Mouse (Mus musculus): Measurements from ENCODE around the gene Ffar4. TPM values are rescaled to one million over a fixed set of nuclear protein-coding genes. Genes with fewer than 3 reads are reported as not detected.

The Ffar4 gene
- 0.22 and 0.36 TPM in 2 replicates for polyA plus RNA-seq (2012)

DNA sequence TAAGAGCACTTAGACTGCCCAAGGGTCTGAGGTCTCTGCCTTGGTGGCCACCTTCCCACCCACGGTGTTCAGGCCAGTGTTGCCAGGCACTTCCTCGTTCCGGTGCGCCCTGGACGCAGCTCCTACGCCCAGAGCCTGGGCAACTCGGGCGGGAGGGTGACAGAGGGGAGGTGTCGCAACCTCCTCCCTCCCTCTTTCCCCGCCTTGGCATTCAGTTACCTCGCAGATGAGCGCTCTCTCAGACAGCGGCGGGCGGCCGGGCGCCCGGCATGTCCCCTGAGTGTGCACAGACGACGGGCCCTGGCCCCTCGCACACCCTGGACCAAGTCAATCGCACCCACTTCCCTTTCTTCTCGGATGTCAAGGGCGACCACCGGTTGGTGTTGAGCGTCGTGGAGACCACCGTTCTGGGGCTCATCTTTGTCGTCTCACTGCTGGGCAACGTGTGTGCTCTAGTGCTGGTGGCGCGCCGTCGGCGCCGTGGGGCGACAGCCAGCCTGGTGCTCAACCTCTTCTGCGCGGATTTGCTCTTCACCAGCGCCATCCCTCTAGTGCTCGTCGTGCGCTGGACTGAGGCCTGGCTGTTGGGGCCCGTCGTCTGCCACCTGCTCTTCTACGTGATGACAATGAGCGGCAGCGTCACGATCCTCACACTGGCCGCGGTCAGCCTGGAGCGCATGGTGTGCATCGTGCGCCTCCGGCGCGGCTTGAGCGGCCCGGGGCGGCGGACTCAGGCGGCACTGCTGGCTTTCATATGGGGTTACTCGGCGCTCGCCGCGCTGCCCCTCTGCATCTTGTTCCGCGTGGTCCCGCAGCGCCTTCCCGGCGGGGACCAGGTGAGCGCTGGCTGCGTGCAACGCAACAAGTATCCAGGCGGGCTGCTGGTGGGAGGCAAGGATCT, at the start of gene Ffar4:
Gene Ffar4 (plus strand): TSS at position 214 of the 901 bp plus-strand sequence.

DNA sequence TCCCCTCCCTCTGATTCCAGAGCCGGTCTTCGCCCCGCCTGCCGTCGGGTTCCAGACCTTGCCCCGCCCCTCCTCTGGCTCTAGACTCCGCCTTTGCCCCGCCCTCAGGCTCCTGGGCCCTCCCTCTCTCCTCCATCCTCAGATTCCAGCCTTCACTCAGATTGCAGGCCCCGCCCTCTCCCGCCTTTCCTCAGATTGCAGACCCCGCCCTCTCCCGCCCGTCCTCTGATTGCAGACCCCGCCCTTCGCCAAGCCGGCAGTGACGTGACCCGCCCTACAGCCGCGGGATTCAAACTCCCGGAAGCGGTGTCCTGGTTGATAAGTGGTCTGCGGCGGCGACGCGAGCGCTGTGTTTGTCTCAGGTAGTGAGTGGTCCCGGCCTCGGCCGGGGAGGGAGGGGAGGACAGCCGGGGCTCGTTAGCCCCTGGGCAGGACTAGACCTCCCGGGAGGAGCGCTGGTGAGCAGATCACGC, 42.1 kb upstream of the Ffar4 start, which contains the start of gene Cep55:
Gene Cep55 (plus strand): TSS at position 292 of the 473 bp plus-strand sequence.

DNA sequence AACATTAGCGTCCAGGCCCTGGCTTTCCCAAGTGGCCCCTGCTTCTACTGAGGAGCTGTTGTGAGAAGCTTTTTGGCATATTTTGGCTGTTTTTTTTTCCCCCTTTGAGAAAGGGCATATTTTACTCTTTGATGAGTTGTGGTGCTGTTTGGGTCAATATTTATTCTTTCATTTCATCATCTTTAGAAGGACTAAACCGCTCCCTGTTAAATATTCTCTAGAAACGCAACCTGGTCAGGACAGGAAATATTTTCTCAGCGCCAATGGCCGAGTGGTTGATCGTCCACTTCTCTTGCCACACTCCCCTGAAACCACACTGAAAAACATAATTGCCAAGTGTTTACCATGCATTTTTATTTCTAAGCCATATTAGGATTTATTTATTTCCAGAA, 28.3 kb downstream of the Ffar4 start, which contains the start of gene Rbp4:
Gene Rbp4 (minus strand): TSS at position 63 of the 392 bp plus-strand sequence.

DNA sequence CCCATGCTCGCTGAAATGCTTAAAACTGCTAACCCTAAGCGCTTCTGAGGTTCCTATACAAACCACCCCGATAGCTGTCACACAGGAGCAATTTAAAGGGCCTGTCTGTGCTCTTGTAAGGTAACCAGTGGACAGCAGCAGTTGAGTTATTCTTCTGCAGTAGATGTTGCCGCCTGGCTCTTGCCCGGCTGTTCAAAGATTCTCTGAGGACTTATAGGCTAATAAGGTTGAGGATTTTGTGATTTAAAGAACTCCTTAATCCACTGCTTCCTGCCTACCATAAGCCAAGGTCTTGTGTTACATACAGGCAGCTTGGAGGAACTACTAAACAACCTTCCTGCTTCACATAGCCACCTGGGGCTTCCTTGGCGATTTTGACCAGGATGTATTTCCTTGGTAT, 35.6 kb downstream of the Ffar4 start, which contains the start of gene Pde6c:
Gene Pde6c (plus strand): TSS at position 301 of the 400 bp plus-strand sequence.

Other genes starting within 250 kb of the Ffar4 start
- 0.93 and 1.3 TPM in 2 replicates for gene Myof, start 53.5 kb upstream of the Ffar4 start, polyA plus RNA-seq (2012)
- 2.7 and 3.4 TPM in 2 replicates for gene Cep55, start 42.1 kb upstream of the Ffar4 start, polyA plus RNA-seq (2012)
- not detected in 2 replicates for gene Rbp4, start 28.2 kb downstream of the Ffar4 start, polyA plus RNA-seq (2012)
- gene Pde6c, start 35.7 kb downstream of the Ffar4 start, polyA plus RNA-seq (2012) = not detected in 2 replicates
- gene Fra10ac1, start 127.1 kb downstream of the Ffar4 start, polyA plus RNA-seq (2012) = 12.9 and 17.9 TPM in 2 replicates
- not detected in 2 replicates for gene Lgi1, start 167.5 kb downstream of the Ffar4 start, polyA plus RNA-seq (2012)

Data from megakaryocyte-erythroid progenitor cell, adult 5 weeks (primary cell).